Mouse (Mus musculus): ENCODE measurements around the gene B3galnt2. TPM values are rescaled to one million over a fixed set of nuclear protein-coding genes. Genes with fewer than 3 reads are reported as not detected.
"Not testable (repeated sequence)": the region's sequence is repeated elsewhere in the genome, so short reads cannot be mapped to it uniquely, and the experiment has no call there.

Gene B3galnt2
- 10 to 100 TPM; 24.5 to 25.2 TPM for total RNA-seq (2021)

DNA sequence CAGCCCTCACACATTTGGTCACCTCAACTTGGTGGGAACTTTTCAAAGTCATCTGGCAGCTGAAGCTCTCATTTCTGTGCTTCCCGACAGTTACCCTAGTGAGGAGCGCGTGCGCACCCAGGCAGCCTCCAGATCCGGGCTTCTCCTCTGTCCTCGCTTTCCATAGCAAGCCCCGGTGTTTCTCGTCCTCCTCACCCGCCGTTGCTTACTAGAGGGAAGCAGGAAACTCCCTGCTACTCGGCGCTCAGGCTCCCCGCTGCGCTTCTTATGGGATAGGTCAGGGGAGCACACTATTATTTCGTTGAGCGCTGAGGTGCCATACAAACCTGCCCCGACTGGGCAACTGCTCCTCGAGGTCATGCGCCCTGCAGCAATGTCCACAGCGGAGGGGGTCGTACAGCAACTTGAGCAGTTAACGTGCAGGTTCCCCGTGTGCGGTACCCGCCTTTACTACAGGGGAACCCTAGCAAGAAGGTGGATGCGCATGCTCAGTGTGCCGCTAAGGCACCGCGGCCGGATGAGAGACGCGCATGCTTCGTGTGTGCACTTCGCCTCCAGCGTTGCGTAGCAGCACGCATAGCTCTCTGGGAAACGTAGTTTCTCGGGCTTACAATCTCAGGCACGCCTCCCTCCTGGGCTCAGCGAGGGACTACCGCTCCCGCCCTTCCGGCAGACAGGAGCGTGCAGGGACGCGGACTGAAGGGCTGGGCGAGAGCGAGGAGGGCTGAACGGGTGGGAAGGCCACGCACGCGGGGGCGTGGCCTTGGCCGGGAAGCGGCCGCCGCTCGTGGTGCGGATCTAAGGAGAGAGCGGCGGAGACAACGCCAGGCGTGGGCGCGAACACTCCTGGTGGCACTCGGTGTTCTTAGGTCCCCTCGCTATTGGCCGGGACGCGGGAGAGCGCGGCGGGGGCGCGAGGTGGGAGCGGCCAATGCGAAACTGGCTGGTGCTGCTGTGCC is at the start of gene B3galnt2:
Gene B3galnt2 (plus strand): TSS at position 596 of the 959 bp plus-strand sequence.
- intact Hi-C loops (cut with DNase I): loop anchor here (10.0 kb wide), 1 partner anchor 661 kb away; the partner anchor contains the start of genes Mrpl32 and Psma2
- DNase-seq (ENCODE audit: low spot score): peak; percentile 96

DNA sequence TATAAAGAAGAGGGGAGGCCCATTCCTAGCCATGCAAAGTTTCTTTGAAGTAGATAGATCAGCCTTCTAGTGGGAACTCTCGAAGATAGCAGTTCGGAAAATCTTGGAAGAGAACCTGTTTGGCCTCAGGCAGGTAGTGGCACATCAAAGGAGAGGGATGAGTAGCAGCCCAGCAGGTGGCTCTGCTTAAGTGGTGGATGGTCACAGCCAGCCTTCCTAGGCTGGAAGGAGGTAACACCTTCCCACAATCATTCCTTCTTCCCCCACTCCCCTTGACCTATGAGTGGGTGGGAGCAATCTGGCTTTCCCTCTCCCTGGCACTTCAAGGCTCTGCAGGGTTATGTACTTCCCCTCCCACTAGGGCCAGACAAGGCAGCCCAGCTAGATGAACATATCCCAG is 42.9 kb upstream of the B3galnt2 start:
- intact Hi-C loops (cut with DNase I): no loop called here
- no peak for DNase-seq (ENCODE audit: low spot score)

DNA sequence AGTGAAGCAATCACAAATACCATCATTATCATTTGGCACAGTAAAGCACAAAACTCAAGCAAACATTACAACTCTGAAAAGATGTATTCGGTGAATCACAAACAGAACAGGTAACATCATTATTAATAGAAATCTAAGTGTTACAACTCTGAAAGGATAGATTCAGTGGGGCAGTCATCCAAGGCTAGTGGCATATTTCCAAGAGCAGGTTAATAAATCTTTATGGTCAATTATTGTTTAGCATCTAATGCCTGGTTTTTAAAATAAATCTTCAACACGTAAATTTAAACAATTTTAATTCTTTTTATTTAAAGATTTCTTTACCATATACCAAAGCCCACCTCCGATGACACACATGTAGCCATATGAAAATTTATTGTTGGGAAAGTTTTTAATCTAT is 34.9 kb upstream of the B3galnt2 start:
- DNase-seq (ENCODE audit: low spot score): no peak
- intact Hi-C loops (cut with DNase I): no loop called here

DNA sequence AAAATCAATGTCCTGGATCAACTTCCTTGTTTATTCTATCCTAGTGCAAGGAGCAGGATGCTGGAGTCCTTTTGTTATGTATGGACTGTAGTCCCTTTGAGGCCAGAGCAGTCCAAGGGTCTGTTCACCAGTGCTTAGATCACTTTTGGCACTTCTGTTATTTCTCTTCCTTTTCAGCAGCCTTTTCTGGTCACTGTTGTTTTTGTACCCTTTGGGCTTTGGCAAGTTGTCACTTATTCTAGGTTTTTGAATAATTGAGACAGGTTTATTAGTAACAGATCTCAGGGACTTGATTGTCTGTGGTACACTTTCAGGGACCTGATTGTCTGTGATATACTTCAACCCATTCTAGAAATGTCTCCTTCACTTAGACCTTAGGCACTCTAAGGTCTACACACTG is 31.7 kb upstream of the B3galnt2 start:
- DNase-seq (ENCODE audit: low spot score): no peak
- intact Hi-C loops (cut with DNase I): no loop called here

DNA sequence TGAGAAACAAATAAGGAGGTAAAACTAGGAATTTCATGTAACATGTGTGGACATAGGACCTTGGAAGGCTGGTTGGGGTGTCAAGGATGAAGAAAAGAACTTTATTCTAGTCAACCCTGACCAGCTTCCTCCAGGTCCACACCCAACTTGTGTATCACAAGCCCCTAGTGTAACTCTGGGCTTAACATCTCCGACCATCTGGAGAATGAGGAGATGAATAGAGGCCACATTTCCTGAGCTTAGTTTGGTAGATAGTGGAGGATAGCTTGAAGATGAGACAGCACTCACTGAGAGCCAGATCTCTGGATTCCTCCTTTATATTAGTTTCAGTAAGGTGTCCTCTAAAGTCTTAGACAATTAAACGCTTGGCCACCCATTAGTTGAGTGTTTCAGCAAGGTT is 24.3 kb upstream of the B3galnt2 start:
- no peak for DNase-seq (ENCODE audit: low spot score)
- intact Hi-C loops (cut with DNase I): no loop called here

DNA sequence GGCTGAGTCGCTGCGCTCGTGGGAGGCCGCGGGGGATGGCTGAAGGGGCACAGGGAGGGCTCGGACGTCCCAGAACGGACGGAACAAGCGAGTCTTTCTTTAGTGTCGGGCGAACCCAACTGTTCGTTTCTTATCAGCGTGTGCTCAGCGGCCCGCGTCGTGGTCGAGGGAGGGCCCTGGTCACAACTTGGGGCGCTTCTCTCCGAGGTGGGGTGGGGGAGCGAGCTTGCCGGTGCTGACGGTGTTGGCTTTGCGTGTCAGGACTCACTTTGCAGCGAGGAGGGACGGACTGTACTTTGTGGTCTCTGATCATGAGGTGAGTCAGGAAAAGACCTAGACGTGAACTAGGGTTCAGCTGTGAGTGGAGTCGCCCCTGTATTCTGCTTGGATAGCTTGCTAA is 662 bp downstream of the B3galnt2 start:
- intact Hi-C loops (cut with DNase I): loop anchor here (5.0 to 10.0 kb wide), 3 partner anchors 107 to 660 kb away; partner anchors contain the start of genes Arid4b, Ggps1, Mrpl32 and Psma2
- DNase-seq (ENCODE audit: low spot score): no peak

DNA sequence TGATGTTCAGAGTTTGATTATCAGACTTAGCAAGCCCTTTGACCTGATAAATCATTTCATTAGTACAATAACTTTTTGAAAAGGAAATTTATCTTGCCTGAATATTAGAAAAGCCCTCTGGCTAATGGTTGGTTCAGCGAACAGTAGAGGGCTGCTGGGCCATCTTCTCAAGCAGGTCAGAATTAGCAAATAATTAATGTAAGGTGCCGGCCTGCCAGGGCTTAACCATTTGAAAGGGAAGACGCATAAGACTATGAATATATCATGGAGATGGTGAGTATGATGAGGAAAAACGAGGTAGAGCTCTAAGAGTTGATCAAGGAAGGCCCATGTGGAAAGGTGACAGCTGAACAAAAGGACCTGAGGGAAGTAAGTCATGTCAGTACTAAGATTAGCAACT is 2.4 kb downstream of the B3galnt2 start:
- DNase-seq (ENCODE audit: low spot score): no peak
- intact Hi-C loops (cut with DNase I): loop anchor here (5.0 to 10.0 kb wide), 3 partner anchors 106 to 658 kb away; partner anchors contain the start of genes Arid4b, Ggps1, Mrpl32 and Psma2

DNA sequence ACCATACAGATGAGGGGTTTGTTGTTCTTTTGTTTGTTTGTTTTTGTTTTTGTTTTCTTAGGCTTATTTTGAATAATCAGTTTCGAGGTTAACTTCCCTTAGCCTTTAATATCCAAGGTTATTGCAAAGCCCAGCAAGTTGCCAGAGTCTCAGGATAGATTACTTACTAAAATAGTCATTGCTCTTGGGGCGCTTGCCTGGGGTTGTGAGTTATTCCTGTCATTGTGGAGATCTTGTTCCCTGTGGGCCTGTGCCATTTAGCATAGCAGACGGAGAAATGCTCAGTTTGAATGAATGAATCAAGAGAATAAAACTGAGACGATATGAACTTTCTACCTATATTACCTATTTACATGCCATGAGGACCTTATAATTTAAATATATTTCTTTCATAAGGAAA is 5.9 kb downstream of the B3galnt2 start:
- DNase-seq (ENCODE audit: low spot score): no peak

DNA sequence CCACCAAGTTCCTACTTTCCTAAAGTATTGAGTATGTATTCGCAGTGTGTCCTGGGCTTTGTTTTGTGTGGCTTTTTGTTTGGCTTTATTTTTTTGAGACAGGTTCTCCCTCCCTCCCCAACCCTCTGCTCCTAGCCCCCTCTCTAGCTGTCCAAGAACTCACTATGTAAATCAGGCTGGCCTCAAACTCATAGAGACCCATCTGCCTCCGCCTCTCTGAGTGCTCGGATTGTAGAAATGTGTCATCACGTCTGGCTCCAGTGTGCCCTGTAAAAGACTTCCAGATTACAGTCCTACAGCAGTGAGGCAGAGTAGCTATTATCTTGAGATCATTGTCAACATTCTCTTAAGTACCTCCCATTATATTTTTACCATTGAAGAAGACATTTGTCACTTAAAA is 6.8 kb downstream of the B3galnt2 start:
- DNase-seq (ENCODE audit: low spot score): no peak
- intact Hi-C loops (cut with DNase I): no loop called here

More for the DNA sequence above, 5.9 kb downstream of the B3galnt2 start:
- intact Hi-C loops (cut with DNase I): no loop called here

DNA sequence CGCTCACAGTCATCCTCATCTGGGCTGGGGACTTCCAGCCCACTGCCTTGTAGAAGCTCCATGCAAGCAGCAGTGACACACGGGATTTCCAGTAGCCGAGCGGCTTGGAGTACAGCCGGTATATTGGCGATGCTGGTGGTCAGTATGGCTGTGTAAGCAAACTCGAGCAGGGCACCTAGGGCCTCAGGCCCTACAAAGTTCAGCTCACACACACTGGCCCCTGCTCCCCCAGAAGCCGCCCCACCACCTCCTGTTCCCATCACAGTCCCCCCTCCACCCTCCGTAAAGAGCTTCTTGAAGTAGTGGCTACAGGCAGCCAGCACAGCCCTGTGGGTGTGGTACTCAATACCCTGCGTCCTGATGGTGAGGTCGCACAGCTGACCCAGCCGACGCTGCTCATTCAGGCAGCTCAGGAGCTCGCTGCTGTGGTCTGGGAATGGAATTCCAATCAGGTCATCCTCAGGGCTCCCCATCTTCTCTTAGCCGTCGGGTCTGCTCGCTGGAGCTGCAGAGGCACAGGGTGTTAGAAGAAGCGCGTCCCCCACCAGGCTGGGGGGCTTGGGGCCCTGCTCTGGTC is 11.2 kb downstream of the B3galnt2 start:
- intact Hi-C loops (cut with DNase I): no loop called here
- DNase-seq (ENCODE audit: low spot score): no peak

DNA sequence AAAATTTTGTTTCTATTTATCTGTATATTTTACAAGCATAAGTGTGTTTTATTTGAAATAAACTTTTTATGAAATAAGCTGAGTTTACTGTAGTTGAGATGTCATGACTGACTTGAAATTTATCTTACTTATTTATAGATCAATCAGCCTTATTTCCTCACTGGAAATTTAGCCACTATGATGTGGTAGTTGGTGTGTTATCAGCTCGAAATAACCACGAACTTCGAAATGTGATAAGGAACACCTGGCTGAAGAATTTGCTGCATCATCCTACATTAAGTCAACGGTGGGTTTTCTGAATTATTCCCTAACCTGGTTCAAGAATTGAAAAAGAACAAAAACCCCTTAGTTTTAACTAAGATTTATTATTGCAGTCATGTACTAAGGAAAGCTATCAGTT is 11.9 kb downstream of the B3galnt2 start:
- DNase-seq (ENCODE audit: low spot score): no peak
- intact Hi-C loops (cut with DNase I): no loop called here

DNA sequence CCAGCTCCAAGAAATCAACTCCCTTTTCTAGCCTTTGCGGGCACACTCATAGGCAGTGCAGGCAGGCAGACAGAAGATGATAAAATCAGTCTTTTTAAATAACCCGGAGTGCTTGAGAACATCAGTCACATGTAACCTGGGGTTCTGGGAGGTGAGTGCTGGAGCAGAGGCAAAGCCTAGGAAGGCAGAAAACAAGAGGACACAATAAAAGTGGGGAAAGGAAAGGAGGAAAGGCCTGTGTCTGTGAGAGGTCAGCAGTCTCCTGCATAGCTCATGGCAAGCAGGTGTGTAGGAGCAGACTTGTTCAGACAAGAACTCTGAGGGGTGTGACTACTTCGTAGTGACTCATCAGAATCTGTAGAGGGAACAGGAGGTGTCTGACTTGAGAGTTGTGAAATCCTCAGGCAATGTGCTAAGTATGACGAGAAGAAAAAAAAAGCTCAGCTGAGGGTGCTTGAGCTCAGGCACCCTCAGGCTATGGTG is 14.4 kb downstream of the B3galnt2 start:
- DNase-seq (ENCODE audit: low spot score): no peak
- intact Hi-C loops (cut with DNase I): no loop called here

DNA sequence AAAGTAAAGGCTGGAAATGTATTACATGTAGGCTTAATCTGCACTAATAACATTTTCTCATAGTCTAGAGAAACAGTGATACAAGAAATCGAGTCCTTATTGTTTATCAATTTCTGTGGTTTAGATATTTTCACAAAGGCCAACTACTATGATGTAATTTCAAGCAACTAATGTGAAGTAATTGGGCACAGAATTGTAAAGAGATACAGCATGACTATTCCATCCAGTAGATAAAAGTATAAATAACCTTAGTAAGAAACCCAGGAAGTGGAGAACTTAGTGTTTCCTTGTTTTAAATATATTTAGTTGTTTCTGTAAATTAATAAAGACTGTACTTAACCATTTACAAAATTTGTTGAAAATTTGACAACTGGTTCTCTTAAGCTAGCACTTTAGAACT is 15.5 kb downstream of the B3galnt2 start:
- intact Hi-C loops (cut with DNase I): no loop called here
- no peak for DNase-seq (ENCODE audit: low spot score)

DNA sequence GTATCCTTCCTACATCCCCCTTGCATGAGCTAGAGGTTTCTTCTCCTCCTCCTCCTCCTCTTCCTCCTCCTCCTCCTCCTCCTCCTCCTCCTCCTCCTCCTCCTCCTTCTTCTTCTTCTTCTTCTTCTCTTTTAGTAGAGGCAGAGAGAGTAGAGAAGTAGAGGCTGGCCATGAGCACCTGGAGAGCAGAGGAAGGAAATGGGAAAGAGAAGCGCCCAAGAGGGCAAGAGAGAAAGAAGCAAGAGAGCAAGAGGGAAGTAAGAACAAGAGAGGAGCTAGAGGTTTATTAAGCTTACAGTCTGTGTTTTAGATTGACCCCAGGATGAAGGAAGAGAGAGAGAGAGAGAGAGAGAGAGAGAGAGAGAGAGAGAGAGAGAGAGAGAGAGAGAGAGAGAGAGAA is 27.6 kb downstream of the B3galnt2 start:
- DNase-seq (ENCODE audit: low spot score); intact Hi-C loops (cut with DNase I): not testable (repeated sequence)

DNA sequence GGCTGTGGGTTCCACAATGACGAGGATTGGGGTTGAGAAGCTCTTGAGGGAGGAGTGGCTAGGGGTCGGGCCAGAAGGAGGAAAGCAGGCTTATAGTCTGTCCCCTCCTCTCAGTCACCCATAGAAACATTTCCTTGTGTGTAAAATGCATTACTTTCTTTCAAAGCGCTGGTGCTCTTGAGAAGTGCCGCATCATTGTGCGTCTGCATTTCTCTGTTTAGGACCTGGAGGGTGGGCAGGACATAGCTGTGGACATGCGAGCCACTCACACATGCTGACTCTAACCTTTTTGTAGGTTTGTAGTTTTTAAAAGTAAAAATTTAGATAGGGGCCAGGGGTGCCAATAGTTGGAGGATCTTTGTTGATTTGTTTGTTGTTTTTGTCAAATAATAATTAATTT is 29.3 kb downstream of the B3galnt2 start:
- intact Hi-C loops (cut with DNase I): no loop called here
- DNase-seq (ENCODE audit: low spot score): no peak

DNA sequence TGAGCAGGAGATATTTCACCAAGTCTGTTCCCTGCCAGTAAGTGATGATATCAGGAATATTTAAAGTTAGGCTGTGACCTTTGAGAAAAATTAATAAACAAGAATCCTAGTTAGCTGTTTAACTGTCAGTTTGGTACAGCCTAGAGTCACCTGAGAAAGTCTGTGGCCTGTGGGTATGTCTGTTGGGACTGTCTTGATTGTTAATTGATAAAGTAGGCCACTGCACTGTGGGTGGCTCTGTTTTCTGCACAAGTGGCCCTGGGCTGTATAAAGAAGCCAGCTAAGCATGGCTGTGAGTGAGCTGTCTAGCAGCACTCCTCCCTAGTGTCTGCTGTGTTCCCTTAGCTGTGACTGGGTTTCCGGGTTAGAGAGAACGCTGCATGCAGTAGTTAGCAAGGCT is 34.9 kb downstream of the B3galnt2 start:
- DNase-seq (ENCODE audit: low spot score): no peak
- intact Hi-C loops (cut with DNase I): no loop called here

DNA sequence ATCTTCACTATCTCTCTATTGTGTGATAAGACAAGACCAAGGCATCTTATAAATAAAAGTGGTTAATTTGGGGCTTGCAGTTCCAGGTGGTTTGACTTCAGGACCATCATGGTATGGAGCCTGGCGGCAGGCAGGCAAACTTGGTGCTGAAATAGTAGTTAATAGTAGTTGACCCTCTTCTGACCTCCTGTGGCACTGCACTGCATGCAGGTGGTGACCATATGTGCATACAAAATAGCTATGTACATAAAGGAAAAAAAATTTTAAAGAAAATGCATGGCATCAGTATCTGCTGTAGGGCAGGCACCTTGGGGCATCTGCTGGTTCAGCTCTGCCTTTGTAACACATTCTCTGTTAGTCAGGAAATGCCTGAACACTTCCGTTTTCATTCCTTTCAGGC is 36.1 kb downstream of the B3galnt2 start:
- no peak for DNase-seq (ENCODE audit: low spot score)
- intact Hi-C loops (cut with DNase I): no loop called here

DNA sequence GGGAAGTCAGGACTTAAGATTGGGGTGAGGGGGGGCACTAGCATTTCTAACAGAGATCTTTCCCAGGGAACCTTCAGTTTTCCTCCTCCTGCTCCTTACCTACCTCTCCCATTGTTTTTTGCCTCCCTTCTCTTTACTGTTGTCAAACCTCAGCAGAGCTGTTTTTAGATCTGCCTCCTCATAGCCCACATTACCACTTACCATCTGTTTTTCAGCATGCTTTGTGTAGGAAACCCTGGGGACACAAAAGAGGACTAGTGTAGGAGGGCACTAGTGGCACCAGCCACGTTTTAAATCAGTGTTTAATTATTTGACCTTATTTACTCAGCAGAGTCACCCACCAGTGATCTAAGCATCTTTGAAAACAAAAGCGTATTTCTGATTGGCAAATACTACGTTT is 38.8 kb downstream of the B3galnt2 start:
- intact Hi-C loops (cut with DNase I): no loop called here
- DNase-seq (ENCODE audit: low spot score): no peak

DNA sequence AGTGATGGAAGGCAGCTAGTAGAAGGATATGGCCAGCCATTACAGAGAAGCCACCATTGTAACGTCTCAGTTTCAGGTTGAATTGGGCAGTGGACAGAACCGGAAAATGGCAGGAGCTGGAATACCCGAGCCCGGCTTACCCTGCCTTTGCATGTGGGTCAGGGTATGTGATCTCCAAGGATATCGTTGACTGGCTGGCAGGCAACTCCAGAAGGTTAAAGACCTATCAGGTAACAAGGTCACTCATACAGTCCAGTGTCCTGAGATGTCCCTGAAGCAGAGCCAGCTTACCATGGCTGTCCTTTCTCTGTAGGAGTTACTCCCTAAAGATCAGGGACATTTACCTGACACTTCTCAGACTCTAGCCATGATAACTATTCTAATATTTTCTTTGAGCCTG is 40.8 kb downstream of the B3galnt2 start:
- DNase-seq (ENCODE audit: low spot score): no peak
- intact Hi-C loops (cut with DNase I): no loop called here

DNA sequence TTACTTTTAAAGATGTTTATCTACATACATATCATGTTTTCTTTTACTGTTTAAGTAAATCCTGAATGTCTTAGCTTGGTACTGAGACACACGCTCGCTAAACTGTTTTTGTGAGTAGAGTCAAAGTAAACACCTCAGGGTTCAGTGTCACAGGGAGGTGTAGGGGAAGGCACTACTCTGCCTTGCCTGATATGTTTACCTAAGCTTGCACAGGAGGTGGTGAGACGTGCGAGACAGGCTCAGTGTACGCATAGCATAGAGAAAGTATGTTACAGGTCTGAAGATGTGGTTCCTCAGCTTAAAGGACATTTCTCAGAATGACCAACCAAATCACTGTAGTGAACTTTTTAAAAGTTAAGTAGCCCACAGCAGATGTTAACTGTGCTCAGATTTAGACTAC is 43.2 kb downstream of the B3galnt2 start:
- DNase-seq (ENCODE audit: low spot score): no peak
- intact Hi-C loops (cut with DNase I): no loop called here

DNA sequence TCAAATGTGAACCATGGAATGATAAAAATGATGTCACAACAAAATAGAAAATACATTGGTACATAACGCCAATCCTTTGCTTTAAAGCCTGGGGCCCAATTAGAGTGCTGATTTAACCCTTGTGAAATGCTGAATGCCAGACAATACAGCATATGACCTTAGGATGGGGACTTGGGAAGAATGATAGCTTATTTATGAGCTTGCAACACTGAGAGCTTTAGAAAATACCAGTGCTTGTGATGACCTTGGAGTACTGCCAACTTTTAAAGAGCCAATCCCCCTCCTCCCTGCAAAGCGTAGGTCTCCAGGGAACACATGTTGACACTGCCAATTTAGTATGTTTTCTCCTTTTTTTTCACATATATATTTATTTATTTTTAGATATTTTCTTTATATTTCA is 48.4 kb downstream of the B3galnt2 start:
- intact Hi-C loops (cut with DNase I): loop anchor here (5.0 kb wide), 1 partner anchor 175 kb away; no protein-coding TSS in a partner anchor

More for the DNA sequence above, 48.4 kb downstream of the B3galnt2 start:
- no peak for DNase-seq (ENCODE audit: low spot score)

Measured in heart, postnatal 25 days (tissue).